Mouse (Mus musculus): ENCODE results near the gene Abtb2. TPM values are rescaled to one million over a fixed set of nuclear protein-coding genes. Genes with fewer than 3 reads are reported as not detected.
A peak's percentile ranks its signal among the peaks of the same experiment; 100 is the strongest.

Gene Abtb2
- total and polyA plus RNA-seq, 3 experiments = 23.0 to 28.7 (median 24.7) TPM

- no peak for DNase-seq
- 76% methylated on average over 6 of the region's 6 CpGs for WGBS
- Histone ChIP-seq H3K27me3 (ENCODE audit: control insufficient read depth, insufficient read depth, low read length) (no peaks in the 10 kb centered on the region), H3K9ac (ENCODE audit: low read depth, low read length) (no peak overlapping the region), H3K36me3 (ENCODE audit: control insufficient read depth, insufficient read depth, low read length) (no peaks in the 10 kb centered on the region), H3K4me1 (ENCODE audit: control insufficient read depth, insufficient read depth, low read length) (no peaks in the 10 kb centered on the region; the same call in 1 of the 2 replicates), H3K79me2 (replicated peaks; ENCODE audit: control insufficient read depth, insufficient read depth, low read length) (no peaks in the 10 kb centered on the region), H3K4me3 (no peak overlapping the region), H3K27ac (no peak overlapping the region)
- intact Hi-C loops (cut with DNase I) = no loop called here
- no peak for TF ChIP-seq CTCF (IDR thresholded peaks at IDR 0.05)
These were observed 141.1 kb downstream of the Abtb2 start for GRCm38 (mm10) chr2:103707056-103707776.

- Histone ChIP-seq H3K4me1 (ENCODE audit: control insufficient read depth, insufficient read depth, low read length) (no peaks in the 10 kb centered on the region; the same call in 1 of the 2 replicates), H3K9ac (ENCODE audit: low read depth, low read length) (no peak overlapping the region), H3K4me3 (no peak overlapping the region), H3K27me3 (ENCODE audit: control insufficient read depth, insufficient read depth, low read length) (no peaks in the 10 kb centered on the region), H3K79me2 (replicated peaks; ENCODE audit: control insufficient read depth, insufficient read depth, low read length) (no peaks in the 10 kb centered on the region), H3K36me3 (ENCODE audit: control insufficient read depth, insufficient read depth, low read length) (no peaks in the 10 kb centered on the region), H3K27ac (no peak overlapping the region)
- WGBS = 74% methylated on average over 7 of the region's 7 CpGs
- no peak for DNase-seq
- intact Hi-C loops (cut with DNase I) = loop anchor here (10.0 kb wide), 1 partner anchor 256 kb away; no protein-coding TSS in a partner anchor
- TF ChIP-seq CTCF (IDR thresholded peaks at IDR 0.05) (no peak), EP300 (IDR thresholded peaks at IDR 0.05; ENCODE audit: insufficient read depth, low read depth, low read length) (no peak), POLR2A (IDR thresholded peaks at IDR 0.05; ENCODE audit: insufficient read depth, low read depth, low read length) (no peak)
These were observed 144.7 kb downstream of the Abtb2 start for GRCm38 (mm10) chr2:103710849-103711248.

GRCm38 (mm10) chr2:103713831-103714230, 147.7 kb downstream of the Abtb2 start:
- no peaks in the 10 kb centered on the region for H3K79me2 ChIP-seq (replicated peaks; ENCODE audit: control insufficient read depth, insufficient read depth, low read length)
- H3K27ac ChIP-seq = no peak overlapping the region
- WGBS = 88% methylated on average over 7 of the region's 7 CpGs
- TF ChIP-seq POLR2A (IDR thresholded peaks at IDR 0.05; ENCODE audit: insufficient read depth, low read depth, low read length) = no peak
- no peak for TF ChIP-seq CTCF (IDR thresholded peaks at IDR 0.05)
- TF ChIP-seq EP300 (IDR thresholded peaks at IDR 0.05; ENCODE audit: insufficient read depth, low read depth, low read length) = no peak
- H3K4me3 ChIP-seq = no peak overlapping the region
- no peak overlapping the region for H3K9ac ChIP-seq (ENCODE audit: low read depth, low read length)
- H3K36me3 ChIP-seq (ENCODE audit: control insufficient read depth, insufficient read depth, low read length) = no peaks in the 10 kb centered on the region
- H3K4me1 ChIP-seq (ENCODE audit: control insufficient read depth, insufficient read depth, low read length) = no peaks in the 10 kb centered on the region
- DNase-seq = no peak
- H3K27me3 ChIP-seq (ENCODE audit: control insufficient read depth, insufficient read depth, low read length) = no peaks in the 10 kb centered on the region
- intact Hi-C loops (cut with DNase I) = loop anchor here (10.0 kb wide), 1 partner anchor 259 kb away; no protein-coding TSS in a partner anchor

GRCm38 (mm10) chr2:103714412-103714811, 148.3 kb downstream of the Abtb2 start:
- no peaks in the 10 kb centered on the region for H3K27me3 ChIP-seq (ENCODE audit: control insufficient read depth, insufficient read depth, low read length)
- 84% methylated on average over 4 of the region's 4 CpGs for WGBS
- H3K9ac ChIP-seq (ENCODE audit: low read depth, low read length) = no peak overlapping the region
- no peaks in the 10 kb centered on the region for H3K79me2 ChIP-seq (replicated peaks; ENCODE audit: control insufficient read depth, insufficient read depth, low read length)
- H3K4me3 ChIP-seq = no peak overlapping the region
- H3K27ac ChIP-seq = no peak overlapping the region
- H3K36me3 ChIP-seq (ENCODE audit: control insufficient read depth, insufficient read depth, low read length) = no peaks in the 10 kb centered on the region
- no peaks in the 10 kb centered on the region for H3K4me1 ChIP-seq (ENCODE audit: control insufficient read depth, insufficient read depth, low read length)
- TF ChIP-seq POLR2A (IDR thresholded peaks at IDR 0.05; ENCODE audit: insufficient read depth, low read depth, low read length) (no peak), CTCF (IDR thresholded peaks at IDR 0.05) (no peak), EP300 (IDR thresholded peaks at IDR 0.05; ENCODE audit: insufficient read depth, low read depth, low read length) (no peak)
- intact Hi-C loops (cut with DNase I) = loop anchor here (10.0 kb wide), 1 partner anchor 260 kb away; no protein-coding TSS in a partner anchor
- DNase-seq = no peak

GRCm38 (mm10) chr2:103718594-103719291, 152.6 kb downstream of the Abtb2 start:
- H3K4me3 ChIP-seq = no peak overlapping the region
- no peak for TF ChIP-seq POLR2A (IDR thresholded peaks at IDR 0.05; ENCODE audit: insufficient read depth, low read depth, low read length)
- peak; percentile 96 for TF ChIP-seq CTCF (IDR thresholded peaks at IDR 0.05)
- 0 out of 2 replicates have a peak, but pooled peaks have one; percentile 24 for TF ChIP-seq EP300 (IDR thresholded peaks at IDR 0.05; ENCODE audit: insufficient read depth, low read depth, low read length)
- no peak overlapping the region for H3K27ac ChIP-seq
- no peak overlapping the region for H3K9ac ChIP-seq (ENCODE audit: low read depth, low read length)
- WGBS = 57% methylated on average over 8 of the region's 8 CpGs
- no peaks in the 10 kb centered on the region for H3K27me3 ChIP-seq (ENCODE audit: control insufficient read depth, insufficient read depth, low read length)
- no peaks in the 10 kb centered on the region for H3K4me1 ChIP-seq (ENCODE audit: control insufficient read depth, insufficient read depth, low read length)
- DNase-seq = peak; percentile 75 to 77
- intact Hi-C loops (cut with DNase I) = loop anchor here (1.0 to 10.0 kb wide), 3 partner anchors 76 to 264 kb away; no protein-coding TSS in a partner anchor
- no peaks in the 10 kb centered on the region for H3K36me3 ChIP-seq (ENCODE audit: control insufficient read depth, insufficient read depth, low read length)
- no peaks in the 10 kb centered on the region for H3K79me2 ChIP-seq (replicated peaks; ENCODE audit: control insufficient read depth, insufficient read depth, low read length)

- WGBS = 91% methylated on average over 7 of the region's 7 CpGs
- H3K4me1 ChIP-seq (ENCODE audit: control insufficient read depth, insufficient read depth, low read length) = no peaks in the 10 kb centered on the region
- H3K79me2 ChIP-seq (replicated peaks; ENCODE audit: control insufficient read depth, insufficient read depth, low read length) = no peaks in the 10 kb centered on the region
- H3K4me3 ChIP-seq = no peak overlapping the region
- no peak for TF ChIP-seq EP300 (IDR thresholded peaks at IDR 0.05; ENCODE audit: insufficient read depth, low read depth, low read length)
- no peak for TF ChIP-seq POLR2A (IDR thresholded peaks at IDR 0.05; ENCODE audit: insufficient read depth, low read depth, low read length)
- no peak for TF ChIP-seq CTCF (IDR thresholded peaks at IDR 0.05)
- H3K9ac ChIP-seq (ENCODE audit: low read depth, low read length) = no peak overlapping the region
- H3K36me3 ChIP-seq (ENCODE audit: control insufficient read depth, insufficient read depth, low read length) = no peaks in the 10 kb centered on the region
- H3K27me3 ChIP-seq (ENCODE audit: control insufficient read depth, insufficient read depth, low read length) = no peaks in the 10 kb centered on the region
- intact Hi-C loops (cut with DNase I) = loop anchor here (1.0 to 10.0 kb wide), 3 partner anchors 77 to 264 kb away; no protein-coding TSS in a partner anchor
- no peak overlapping the region for H3K27ac ChIP-seq
- DNase-seq = no peak
These were observed 153.2 kb downstream of the Abtb2 start for GRCm38 (mm10) chr2:103719292-103719646.
